Mouse (Mus musculus) liver, embryonic 14.5 days (tissue): ENCODE results near the gene Naxd.

ENCODE experiments used
- CTCF ChIP-seq: IDR thresholded peaks from 2 replicates; pipeline ENCODE4 v1.5.1; 2016; ENCODE audit warnings: antibody characterized with exemption, low read depth, control low read depth
- EP300 ChIP-seq: IDR thresholded peaks from 2 replicates; pipeline ENCODE4 v1.6.1; 2016; ENCODE audit warnings: antibody characterized with exemption, low read depth

DNA sequence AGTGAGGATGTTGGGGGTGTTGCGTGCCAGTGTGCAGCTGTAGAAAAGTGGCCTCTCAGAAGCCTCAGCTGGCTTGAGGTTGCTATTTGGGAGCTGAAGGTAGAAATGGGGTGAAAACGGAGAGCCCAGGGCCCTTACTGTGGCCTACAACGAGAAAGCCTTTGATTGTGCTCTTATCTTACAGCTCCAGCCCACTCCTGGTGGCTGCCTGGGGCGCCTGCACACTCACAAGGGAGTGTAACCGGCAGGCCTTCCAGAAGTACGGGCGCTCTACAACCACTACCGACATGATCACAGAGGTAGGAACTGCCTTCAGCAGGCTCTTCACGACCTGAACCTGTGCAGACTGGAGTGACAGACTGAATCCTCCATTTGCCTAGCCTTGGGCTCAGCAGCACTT lies 15.4 kb downstream of the Naxd start:
- peak; percentile 59 for TF ChIP-seq CTCF
- peak; percentile 52 for TF ChIP-seq EP300
